Mouse (Mus musculus) megakaryocyte, embryonic 14.5 days (primary cell): ENCODE results near the gene Wsb1.

Experiments used
- FLI1 ChIP-seq: IDR thresholded peaks from 2 replicates; pipeline ENCODE4 v1.6.1; 2012; ENCODE audit warnings: low read length, inconsistent platforms, mixed read lengths
- GATA1 ChIP-seq: IDR thresholded peaks from 3 replicates; pipeline ENCODE4 v1.6.1; 2012; ENCODE audit warnings: mixed read lengths, low read length, inconsistent platforms, borderline replicate concordance

DNA sequence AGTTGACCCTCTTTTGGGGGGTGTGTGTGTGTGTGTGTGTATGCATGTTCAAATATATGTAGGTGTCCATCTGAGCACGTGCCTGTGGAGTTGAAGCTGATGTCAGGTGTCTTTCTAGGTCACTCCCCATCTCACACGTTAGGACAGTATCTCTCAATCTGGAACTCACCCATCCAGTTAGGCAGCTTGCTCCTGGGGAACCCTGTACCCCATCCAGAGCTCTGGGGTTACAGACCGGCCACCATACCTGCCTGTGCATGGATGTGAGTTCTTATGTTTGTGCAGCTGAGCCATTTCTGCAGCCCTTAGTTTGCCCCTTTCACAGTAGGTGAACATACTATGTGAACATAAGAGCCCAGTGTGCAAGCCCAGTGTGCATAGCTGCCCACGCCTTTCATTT is 18.6 kb upstream of the Wsb1 start:
- TF ChIP-seq GATA1 (no peak), FLI1 (no peak)
